Mouse (Mus musculus): ENCODE results near the gene Osbpl8. TPM values are rescaled to one million over a fixed set of nuclear protein-coding genes. Genes with fewer than 3 reads are reported as not detected.
A peak's percentile ranks its signal among the peaks of the same experiment; 100 is the strongest.

Gene Osbpl8
- polyA plus RNA-seq, 1 experiment from 2014 or later, result 32.8 TPM

GRCm38 (mm10) chr10:111318805-111319500 lies 154.4 kb downstream of the Osbpl8 start:
- Histone ChIP-seq H3K9me3 (replicated peaks) (no peaks in the 10 kb centered on the region), H3K4me3 (no peak overlapping the region), H3K9ac (no peak overlapping the region), H3K36me3 (no peaks in the 10 kb centered on the region), H3K27me3 (no peaks in the 10 kb centered on the region), H3K4me2 (no peak overlapping the region), H3K4me1 (replicated peaks) (no peaks in the 10 kb centered on the region), H3K27ac (no peak overlapping the region)
- ATAC-seq (replicated peaks; ENCODE audit: insufficient number of reproducible peaks, insufficient read depth, low FRiP score, low read depth), result no peak
- WGBS, result 83% methylated on average over 9 of the region's 9 CpGs

GRCm38 (mm10) chr10:111320579-111320978 lies 156.0 kb downstream of the Osbpl8 start:
- Histone ChIP-seq H3K4me2 (no peak overlapping the region), H3K4me3 (no peak overlapping the region), H3K4me1 (replicated peaks) (no peaks in the 10 kb centered on the region), H3K36me3 (no peaks in the 10 kb centered on the region), H3K27ac (no peak overlapping the region), H3K9me3 (replicated peaks) (no peaks in the 10 kb centered on the region), H3K27me3 (no peaks in the 10 kb centered on the region), H3K9ac (no peak overlapping the region)
- ATAC-seq (replicated peaks; ENCODE audit: insufficient number of reproducible peaks, insufficient read depth, low FRiP score, low read depth), result no peak

- no peak overlapping the region for H3K4me3 ChIP-seq
- H3K4me1 ChIP-seq (replicated peaks), result no peaks in the 10 kb centered on the region
- H3K9ac ChIP-seq, result no peak overlapping the region
- H3K27me3 ChIP-seq, result no peaks in the 10 kb centered on the region
- H3K27ac ChIP-seq, result no peak overlapping the region
- no peak overlapping the region for H3K4me2 ChIP-seq
- no peaks in the 10 kb centered on the region for H3K36me3 ChIP-seq
- ATAC-seq (replicated peaks; ENCODE audit: insufficient number of reproducible peaks, insufficient read depth, low FRiP score, low read depth), result no peak
- 71% methylated on average over 4 of the region's 4 CpGs for WGBS
- no peaks in the 10 kb centered on the region for H3K9me3 ChIP-seq (replicated peaks)
Observed at GRCm38 (mm10) chr10:111327957-111328356, 163.4 kb downstream of the Osbpl8 start.

GRCm38 (mm10) chr10:111329326-111329725 lies 164.8 kb downstream of the Osbpl8 start:
- Histone ChIP-seq H3K4me3 (no peak overlapping the region), H3K27ac (no peak overlapping the region), H3K9me3 (replicated peaks) (no peaks in the 10 kb centered on the region), H3K36me3 (no peaks in the 10 kb centered on the region), H3K27me3 (no peaks in the 10 kb centered on the region), H3K4me1 (replicated peaks) (no peaks in the 10 kb centered on the region), H3K4me2 (no peak overlapping the region), H3K9ac (no peak overlapping the region)
- WGBS, result 71% methylated on average over 5 of the region's 5 CpGs
- ATAC-seq (replicated peaks; ENCODE audit: insufficient number of reproducible peaks, insufficient read depth, low FRiP score, low read depth), result no peak

- no peaks in the 10 kb centered on the region for H3K27me3 ChIP-seq
- WGBS, result 91% methylated on average over 2 of the region's 2 CpGs
- H3K4me2 ChIP-seq, result no peak overlapping the region
Observed at GRCm38 (mm10) chr10:111334902-111335301, 170.3 kb downstream of the Osbpl8 start.

GRCm38 (mm10) chr10:111335517-111336352 lies 171.2 kb downstream of the Osbpl8 start:
- H3K9me3 ChIP-seq (replicated peaks), result no peaks in the 10 kb centered on the region
- no peak for ATAC-seq (replicated peaks; ENCODE audit: insufficient number of reproducible peaks, insufficient read depth, low FRiP score, low read depth)
- 0 out of 2 replicates have a peak overlapping the region, but pooled peaks have one; percentile 25 for H3K9ac ChIP-seq
- H3K27me3 ChIP-seq, result no peaks in the 10 kb centered on the region
- no peaks in the 10 kb centered on the region for H3K36me3 ChIP-seq
- H3K4me2 ChIP-seq, result peak overlapping the region; percentile 59
- peak overlapping the region; percentile 34 for H3K4me3 ChIP-seq
- 16% methylated on average over 29 of the region's 29 CpGs for WGBS
- no peak overlapping the region for H3K27ac ChIP-seq
- H3K4me1 ChIP-seq (replicated peaks), result peaks cover 9% of the 10 kb centered on the region

More at GRCm38 (mm10) chr10:111334902-111335301, 170.3 kb downstream of the Osbpl8 start:
- no peak overlapping the region for H3K9ac ChIP-seq
- no peaks in the 10 kb centered on the region for H3K36me3 ChIP-seq
- peaks cover 9% of the 10 kb centered on the region for H3K4me1 ChIP-seq (replicated peaks)
- no peak overlapping the region for H3K4me3 ChIP-seq
- no peak for ATAC-seq (replicated peaks; ENCODE audit: insufficient number of reproducible peaks, insufficient read depth, low FRiP score, low read depth)
- no peak overlapping the region for H3K27ac ChIP-seq
- no peaks in the 10 kb centered on the region for H3K9me3 ChIP-seq (replicated peaks)

GRCm38 (mm10) chr10:111336353-111336713 lies 171.8 kb downstream of the Osbpl8 start:
- peak overlapping the region; percentile 59 for H3K4me2 ChIP-seq
- H3K9me3 ChIP-seq (replicated peaks), result no peaks in the 10 kb centered on the region
- no peaks in the 10 kb centered on the region for H3K36me3 ChIP-seq
- no peak overlapping the region for H3K27ac ChIP-seq
- peaks cover 9% of the 10 kb centered on the region for H3K4me1 ChIP-seq (replicated peaks)
- no peak overlapping the region for H3K9ac ChIP-seq
- WGBS, result 19% methylated on average over 10 of the region's 10 CpGs
- ATAC-seq (replicated peaks; ENCODE audit: insufficient number of reproducible peaks, insufficient read depth, low FRiP score, low read depth), result no peak
- H3K4me3 ChIP-seq, result peak overlapping the region; percentile 34
- H3K27me3 ChIP-seq, result no peaks in the 10 kb centered on the region

- Histone ChIP-seq H3K27ac (no peak overlapping the region), H3K27me3 (no peaks in the 10 kb centered on the region), H3K9ac (no peak overlapping the region), H3K4me3 (no peak overlapping the region), H3K9me3 (replicated peaks) (no peaks in the 10 kb centered on the region), H3K36me3 (no peaks in the 10 kb centered on the region), H3K4me2 (no peak overlapping the region), H3K4me1 (replicated peaks) (peaks cover 9% of the 10 kb centered on the region)
- ATAC-seq (replicated peaks; ENCODE audit: insufficient number of reproducible peaks, insufficient read depth, low FRiP score, low read depth), result no peak
- WGBS, result 70% methylated on average over 11 of the region's 11 CpGs
Observed at GRCm38 (mm10) chr10:111339296-111339695, 174.7 kb downstream of the Osbpl8 start.

GRCm38 (mm10) chr10:111341761-111342160 lies 177.2 kb downstream of the Osbpl8 start:
- no peak overlapping the region for H3K27ac ChIP-seq
- H3K4me2 ChIP-seq, result no peak overlapping the region
- no peaks in the 10 kb centered on the region for H3K4me1 ChIP-seq (replicated peaks)
- H3K27me3 ChIP-seq, result no peaks in the 10 kb centered on the region
- ATAC-seq (replicated peaks; ENCODE audit: insufficient number of reproducible peaks, insufficient read depth, low FRiP score, low read depth), result no peak
- no peaks in the 10 kb centered on the region for H3K9me3 ChIP-seq (replicated peaks)
- H3K4me3 ChIP-seq, result no peak overlapping the region
- 73% methylated on average over 7 of the region's 7 CpGs for WGBS
- no peaks in the 10 kb centered on the region for H3K36me3 ChIP-seq
- H3K9ac ChIP-seq, result no peak overlapping the region

- H3K4me1 ChIP-seq (replicated peaks), result no peaks in the 10 kb centered on the region
- H3K4me3 ChIP-seq, result no peak overlapping the region
- WGBS, result 75% methylated on average over 5 of the region's 5 CpGs
- no peaks in the 10 kb centered on the region for H3K27me3 ChIP-seq
- no peak overlapping the region for H3K9ac ChIP-seq
- no peak overlapping the region for H3K4me2 ChIP-seq
- H3K27ac ChIP-seq, result no peak overlapping the region
- H3K36me3 ChIP-seq, result no peaks in the 10 kb centered on the region
- H3K9me3 ChIP-seq (replicated peaks), result no peaks in the 10 kb centered on the region
- ATAC-seq (replicated peaks; ENCODE audit: insufficient number of reproducible peaks, insufficient read depth, low FRiP score, low read depth), result no peak
Observed at GRCm38 (mm10) chr10:111343555-111343954, 179.0 kb downstream of the Osbpl8 start.

Measured in heart, embryonic 15.5 days (tissue).